Mouse (Mus musculus) 3134 (cell line): ENCODE results near the gene Fkbp6.

Experiments
- DNase-seq: peaks from one replicate; pipeline ENCODE4 v3.0.0-alpha.2; 2011; ENCODE audit warnings: low spot score; ENCODE audit not compliant: insufficient read length; ENCODE audit errors: extremely low read depth

Gene Fkbp6

GRCm38 (mm10) chr5:135242608-135243007 is 107.2 kb downstream of the Fkbp6 start:
- DNase-seq: no peak

- DNase-seq: no peak
Measured at GRCm38 (mm10) chr5:135242136-135242535, 107.7 kb downstream of the Fkbp6 start.
